In genomic region chr15:36371382-36371781, GRCm38 (mm10) we compare ENCODE assay signal across 11 mouse cellular contexts.
A peak's percentile ranks its signal among the peaks of the same experiment; 100 is the strongest.
DNase-seq lines count a peak whose midpoint lies in the region.
"Had no signal": no experiment of that assay in that cellular context is flagged by ENCODE, and none has a peak within 500 bp of the region (broad histone marks: within the 10 kb centered on the region; RNA-seq: fewer than 3 reads in every experiment).

No protein-coding gene starts in this region.

- intact Hi-C loops in left cerebral cortex, postnatal 36 days (cut with DNase I) = no loop called here

- peak; percentile 92 for DNase-seq in heart, adult 11 months
- DNase-seq in heart, adult 18-20 months = no peak
- DNase-seq in urinary bladder, postnatal 36 days (ENCODE audit: low spot score in 2 of 2) = peak; percentile 36 to 37
- DNase-seq in urinary bladder, postnatal 4 days (ENCODE audit: low spot score in 2 of 2) = no peak
- DNase-seq in kidney, postnatal 14 days = peak; percentile 46
- no peak for DNase-seq in left cerebral cortex, adult 11 months (ENCODE audit: low spot score)
- DNase-seq in thymus, adult 18-20 months = no peak
- no peak for DNase-seq in left cerebral cortex, postnatal 36 days (ENCODE audit: low spot score in 2 of 2)
- DNase-seq: cerebellum, adult 8-10 months; gastrocnemius, postnatal 25 days; layer of hippocampus, adult 9-11 months had no signal

Comparison
In these comparisons a context has a peak if more than half of its experiments do, and no peak if none do; other contexts are left out.
1. DNase-seq: peak in heart, adult 11 months (single experiment), urinary bladder, postnatal 36 days (2 of 2) and kidney, postnatal 14 days (single experiment); none in heart, adult 18-20 months (0 of 2), urinary bladder, postnatal 4 days (0 of 2), left cerebral cortex, adult 11 months (single experiment), thymus, adult 18-20 months (0 of 2) and left cerebral cortex, postnatal 36 days (0 of 2).